Mouse (Mus musculus) heart, postnatal 0 days (tissue): ENCODE data around the gene Lrrc8c.

Experiments
- CTCF ChIP-seq: IDR thresholded peaks from 2 replicates; pipeline ENCODE4 v1.5.1; 2016; ENCODE audit warnings: antibody characterized with exemption, control low read depth, low read depth
- EP300 ChIP-seq: IDR thresholded peaks from 2 replicates; pipeline ENCODE4 v1.6.1; 2016; ENCODE audit warnings: antibody characterized with exemption, low read depth

DNA sequence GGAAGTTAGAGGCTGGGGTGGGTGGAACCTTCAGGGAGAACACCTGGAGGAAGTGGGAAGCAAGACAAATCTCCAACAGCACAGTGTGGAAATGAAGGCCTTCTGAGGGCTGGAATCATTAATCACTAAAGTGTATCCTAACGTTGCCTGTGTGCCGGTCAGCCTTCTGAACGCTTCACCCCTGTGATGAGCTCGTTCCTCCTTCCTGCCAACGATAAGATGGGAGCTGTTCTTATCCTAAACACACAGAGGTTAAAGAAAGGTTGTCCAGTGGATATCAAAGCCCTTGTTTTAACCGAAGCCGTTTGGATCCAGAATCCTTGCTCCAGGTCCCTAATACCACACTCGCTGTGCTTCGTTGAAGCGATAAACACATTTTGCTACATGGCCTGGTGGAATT lies 61.7 kb downstream of the Lrrc8c start:
- no peak for TF ChIP-seq EP300
- TF ChIP-seq CTCF: no peak
